8 mouse cellular contexts compared by ENCODE assay signal in the genomic region with DNA sequence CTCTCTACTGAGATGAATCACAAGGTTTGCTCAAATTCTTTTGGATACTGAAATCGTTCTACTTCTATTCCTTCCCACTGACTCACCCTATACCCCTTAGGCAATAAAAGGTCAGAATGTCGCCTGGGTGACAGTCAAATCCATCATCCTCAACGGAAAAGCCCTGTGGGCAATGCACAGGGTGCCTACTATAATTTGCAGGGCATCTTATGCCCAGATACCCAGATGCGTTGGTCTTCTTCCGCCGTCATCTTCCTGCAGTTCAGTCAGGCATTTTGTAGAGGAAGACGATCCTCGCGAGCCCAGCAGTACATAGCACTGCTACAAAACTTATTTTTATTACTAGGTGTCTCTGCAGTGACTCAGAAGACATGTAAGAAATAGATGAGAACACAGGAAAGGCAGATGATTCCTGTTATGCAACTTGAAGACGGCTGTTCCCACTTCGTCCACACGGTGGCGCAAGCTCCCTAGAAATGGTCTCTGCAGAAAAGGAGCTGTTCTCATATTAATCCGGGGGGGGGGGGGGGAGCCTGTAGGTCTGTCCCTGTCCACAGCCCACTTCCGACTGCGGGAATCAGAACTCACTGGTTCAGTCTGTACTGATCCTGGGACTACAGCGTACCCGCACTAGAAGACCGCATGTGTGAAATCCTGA. TPM values are rescaled to one million over a fixed set of nuclear protein-coding genes. Genes with fewer than 3 reads are reported as not detected.
DNase-seq lines count a peak whose midpoint lies in the region; ATAC-seq and TF ChIP-seq lines count a peak whose summit lies in the region.

No protein-coding gene starts in this region.

- peak; percentile 89 for TF ChIP-seq RAD21 in MEL (IDR thresholded peaks at IDR 0.05; ENCODE audit: low read depth, low read length)

- WGBS in lung, embryonic 15.5 days: 11% methylated on average over 19 of the region's 19 CpGs
- WGBS in olfactory bulb, adult 2 months: 8% methylated on average over 19 of the region's 19 CpGs
- WGBS in thymus, adult 2 months: 13% methylated on average over 19 of the region's 19 CpGs

- no peak overlapping the region for H3K4me3 ChIP-seq in MEL (ENCODE audit: control insufficient read depth in 1 of 2, insufficient read depth in 1 of 2, low read depth in 2 of 2, low read length in 2 of 2)
- H3K4me3 ChIP-seq in lung, embryonic 15.5 days: peak overlapping the region; percentile 31
- H3K4me3 ChIP-seq in olfactory bulb, adult 2 months (ENCODE audit: insufficient read depth, low read depth, low read length): peak overlapping the region; percentile 52
- H3K4me3 ChIP-seq in thymus, adult 2 months (ENCODE audit: control insufficient read depth, insufficient read depth, low read length): 0 out of 2 replicates have a peak overlapping the region, but pooled peaks have one; percentile 1

- no peaks in the 10 kb centered on the region for H3K9me3 ChIP-seq in MEL (replicated peaks; ENCODE audit: insufficient read depth, low read length)
- H3K9me3 ChIP-seq in lung, embryonic 15.5 days: no peaks in the 10 kb centered on the region

- ATAC-seq in hematopoietic stem cell, adult 5-6 weeks (replicated peaks in 1 of 2; ENCODE audit: insufficient read depth in 1 of 2, low FRiP score in 2 of 2, low TSS enrichment in 1 of 2, low read depth in 1 of 2, poor library complexity in 2 of 2, severe bottlenecking in 2 of 2): peak; percentile 28 to 57; a peak in 3 of 4 replicates
- ATAC-seq in lung, embryonic 15.5 days (ENCODE audit: borderline replicate concordance, extremely low read depth, low FRiP score, low TSS enrichment): peak; percentile 68; the same call in 1 of the 2 replicates

- H3K4me2 ChIP-seq in lung, embryonic 15.5 days: peak overlapping the region; percentile 64

- H3K27me3 ChIP-seq in MEL (ENCODE audit: control insufficient read depth in 1 of 2, insufficient read depth in 2 of 2, low read length in 2 of 2): no peaks in the 10 kb centered on the region
- no peaks in the 10 kb centered on the region; the same call in 1 of the 2 replicates for H3K27me3 ChIP-seq in lung, embryonic 15.5 days
- H3K27me3 ChIP-seq in thymus, adult 2 months (ENCODE audit: control insufficient read depth, insufficient read depth, low read length): no peaks in the 10 kb centered on the region

- no peak overlapping the region for H3K9ac ChIP-seq in MEL (ENCODE audit: control insufficient read depth, low read depth, low read length, poor library complexity, severe bottlenecking)
- H3K9ac ChIP-seq in lung, embryonic 15.5 days: peak overlapping the region; percentile 38

- no peaks in the 10 kb centered on the region for H3K4me1 ChIP-seq in MEL (ENCODE audit: control insufficient read depth in 1 of 2, insufficient read depth in 2 of 2, low read length in 2 of 2)
- H3K4me1 ChIP-seq in lung, embryonic 15.5 days: peaks cover 6% of the 10 kb centered on the region; the same call in 1 of the 2 replicates
- H3K4me1 ChIP-seq in olfactory bulb, adult 2 months (ENCODE audit: control insufficient read depth, insufficient read depth, low read length): peaks cover 4% of the 10 kb centered on the region; the same call in 1 of the 2 replicates
- H3K4me1 ChIP-seq in thymus, adult 2 months (replicated peaks; ENCODE audit: control insufficient read depth, insufficient read depth, low read length): 0 out of 2 replicates have a peak, but pooled peaks cover 3% of the 10 kb centered on the region

- no peaks in the 10 kb centered on the region for H3K79me2 ChIP-seq in MEL (ENCODE audit: control insufficient read depth, insufficient read depth, low read length, poor library complexity)

- TF ChIP-seq CTCF in MEL (IDR thresholded peaks at IDR 0.05 in 2 of 3, conservative IDR thresholded peaks at IDR 0.05 in 1 of 3; ENCODE audit: control insufficient read depth in 1 of 3, insufficient read depth in 1 of 3, low read depth in 2 of 3, low read length in 3 of 3, poor library complexity in 1 of 3, severe bottlenecking in 1 of 3): peak; percentile 72 to 91 (median 82)
- TF ChIP-seq CTCF in olfactory bulb, adult 2 months (IDR thresholded peaks at IDR 0.05; ENCODE audit: insufficient read depth, low read depth, low read length): peak; percentile 86
- TF ChIP-seq CTCF in thymus, adult 2 months (IDR thresholded peaks at IDR 0.05; ENCODE audit: borderline replicate concordance, control insufficient read depth, extremely low read depth, insufficient read depth, low read length, poor library complexity): peak; percentile 72; the same call in 1 of the 2 replicates

- TF ChIP-seq POLR2A in MEL (IDR thresholded peaks at IDR 0.05; ENCODE audit: control insufficient read depth in 1 of 2, insufficient read depth in 1 of 2, low read depth in 1 of 2, low read length in 2 of 2, poor library complexity in 1 of 2): no peak
- TF ChIP-seq POLR2A in olfactory bulb, adult 2 months (IDR thresholded peaks at IDR 0.05; ENCODE audit: insufficient read depth, low read depth, low read length): no peak; the same call in 1 of the 2 replicates
- no peak for TF ChIP-seq POLR2A in thymus, adult 2 months (IDR thresholded peaks at IDR 0.05; ENCODE audit: control insufficient read depth, extremely low read depth, insufficient read depth, low read length, poor library complexity)

- TF ChIP-seq EP300 in MEL (IDR thresholded peaks at IDR 0.05; ENCODE audit: low read depth in 1 of 2, low read length in 2 of 2): no peak

- no peak overlapping the region for H3K27ac ChIP-seq in MEL (ENCODE audit: control insufficient read depth, low read depth, low read length)
- H3K27ac ChIP-seq in lung, embryonic 15.5 days: no peak overlapping the region
- H3K27ac ChIP-seq in olfactory bulb, adult 2 months (ENCODE audit: insufficient read depth, low read depth, low read length): peak overlapping the region; percentile 88
- H3K27ac ChIP-seq in thymus, adult 2 months (ENCODE audit: control insufficient read depth, insufficient read depth, low read length): no peak overlapping the region

- no peaks in the 10 kb centered on the region for H3K36me3 ChIP-seq in MEL (ENCODE audit: control insufficient read depth in 1 of 2, insufficient read depth in 2 of 2, low read length in 2 of 2)
- H3K36me3 ChIP-seq in lung, embryonic 15.5 days: no peaks in the 10 kb centered on the region
- H3K36me3 ChIP-seq in thymus, adult 2 months (ENCODE audit: control insufficient read depth, insufficient read depth, low read length): no peaks in the 10 kb centered on the region

- peak; percentile 67 for DNase-seq in MEL (ENCODE audit: low read depth, low spot score)
- peak; percentile 90 to 99 for DNase-seq in cerebellum, adult 18-20 months
- DNase-seq in forelimb bud, embryonic 11.5 days (ENCODE audit: low read depth, low spot score): peak; percentile 81
- peak; percentile 99 for DNase-seq in layer of hippocampus, adult 9-10 months (ENCODE audit: low spot score)
- peak; percentile 74 for DNase-seq in thymus, adult 2 months

TF ChIP-seq in MEL, 35 proteins besides CTCF, POLR2A, EP300 and RAD21:
- TF ChIP-seq SMC3 (IDR thresholded peaks at IDR 0.05; ENCODE audit: low read depth, low read length): peak; percentile 88
- no peak for TF ChIP-seq POLR2AphosphoS2 (IDR thresholded peaks at IDR 0.05; ENCODE audit: low read length)
- peak; percentile 85 for TF ChIP-seq ZC3H11A (IDR thresholded peaks at IDR 0.05; ENCODE audit: low read depth, low read length)

RNA-seq across cellular contexts. Expression of gene Tmco5, which starts 21.3 kb away (rescaled TPM):
- not detected in 2 replicates for total RNA-seq in MEL (2012; rRNA removed)
- polyA plus RNA-seq in MEL (2012; ENCODE audit: insufficient read depth in 1 of 2, insufficient read length in 2 of 2, low read depth in 1 of 2, low replicate concordance in 2 of 2, missing spikeins in 1 of 2): not detected
- not detected in 2 replicates for total RNA-seq in hematopoietic stem cell, adult 5-6 weeks (2017)
- polyA plus RNA-seq in lung, embryonic 15.5 days (2015; fragmentation: Nextera tagmentation; extraction: Ambion mirVana): not detected in 2 replicates
- not detected in 2 replicates for polyA plus RNA-seq in olfactory bulb, adult 2 months (2012; ENCODE audit: insufficient read depth, insufficient read length, low replicate concordance, missing spikeins)
- not detected in 2 replicates for polyA plus RNA-seq in thymus, adult 2 months (2012; rRNA removed)

Comparison
In these comparisons a context has a peak if more than half of its experiments do, and no peak if none do; other contexts are left out.
1. H3K4me3 ChIP-seq: peak in lung, embryonic 15.5 days (single experiment), olfactory bulb, adult 2 months (single experiment) and thymus, adult 2 months (single experiment); none in MEL (0 of 2).
2. Peak in every context shown above with its lines, with median percentiles within 50 percentile points of each other: DNase-seq and CTCF ChIP-seq.